Mouse (Mus musculus): ENCODE data around the gene Heatr9. TPM values are rescaled to one million over a fixed set of nuclear protein-coding genes. Genes with fewer than 3 reads are reported as not detected.

The Heatr9 gene
- total and polyA plus RNA-seq, 3 experiments = not detected

- no peak overlapping the region for H3K4me2 ChIP-seq (ENCODE audit: insufficient read depth, low read depth, poor library complexity, severe bottlenecking)
- H3K9me3 ChIP-seq (replicated peaks; ENCODE audit: low read length) = no peaks in the 10 kb centered on the region
- in situ Hi-C loops (cut with MboI; ENCODE audit: low pct_ligation_motif_present, low pct_unique_long_range_greater_than_20kb, low sequenced_read_pairs) (loop anchor here (5.0 to 25.0 kb wide), 3 partner anchors 70 to 375 kb away; partner anchors contain the start of genes Ddx52 and Wfdc21), dilution Hi-C loops (cut with MboI; ENCODE audit: extremely low pct_ligation_motif_present, extremely low pct_unique_long_range_greater_than_20kb, low sequenced_read_pairs) (no loop called here)
- H3K27ac ChIP-seq (ENCODE audit: insufficient read depth, low read depth) = no peak overlapping the region
- H3K9ac ChIP-seq (ENCODE audit: insufficient read depth, low read depth) = no peak overlapping the region
- no peak overlapping the region for H3K4me3 ChIP-seq (replicated peaks in 1 of 3; ENCODE audit: low read depth in 2 of 3, low read length in 2 of 3, poor library complexity in 1 of 3)
- no peaks in the 10 kb centered on the region for H3K36me3 ChIP-seq (replicated peaks in 1 of 2; ENCODE audit: control insufficient read depth in 1 of 2, insufficient read depth in 1 of 2, low read length in 1 of 2)
- DNase-seq (ENCODE audit: extremely low read depth) = no peak
- peaks cover 3% of the 10 kb centered on the region for H3K27me3 ChIP-seq (replicated peaks)
- no peak for TF ChIP-seq TCF12 (IDR thresholded peaks at IDR 0.05; ENCODE audit: low read depth, low read length)
- no peak for TF ChIP-seq UBTF (IDR thresholded peaks at IDR 0.05; ENCODE audit: low read depth, low read length)
- no peak for TF ChIP-seq POLR2A (IDR thresholded peaks at IDR 0.05; ENCODE audit: low read depth, low read length)
- TF ChIP-seq RCOR1 (conservative IDR thresholded peaks at IDR 0.05; ENCODE audit: low read depth, low read length) = no peak
- no peak for TF ChIP-seq MEF2A (IDR thresholded peaks at IDR 0.05; ENCODE audit: borderline replicate concordance, low read depth, low read length)
- H3K79me2 ChIP-seq (replicated peaks; ENCODE audit: control insufficient read depth, extremely low read depth, insufficient read depth, poor library complexity, severe bottlenecking) = no peaks in the 10 kb centered on the region
- peaks cover 2 to 28% of the 10 kb centered on the region in 2 experiments; a peak in 3 of 4 replicates for H3K4me1 ChIP-seq (ENCODE audit: control insufficient read depth in 1 of 2, insufficient read depth in 2 of 2)
Measured at GRCm38 (mm10) chr11:83562311-83562887, 40.4 kb upstream of the Heatr9 start.

- H3K4me2 ChIP-seq (ENCODE audit: insufficient read depth, low read depth, poor library complexity, severe bottlenecking) = no peak overlapping the region
- no peak overlapping the region for H3K4me3 ChIP-seq (replicated peaks in 1 of 3; ENCODE audit: low read depth in 2 of 3, low read length in 2 of 3, poor library complexity in 1 of 3)
- H3K27ac ChIP-seq (ENCODE audit: insufficient read depth, low read depth) = no peak overlapping the region
- in situ Hi-C loops (cut with MboI; ENCODE audit: low pct_ligation_motif_present, low pct_unique_long_range_greater_than_20kb, low sequenced_read_pairs) = loop anchor here (5.0 to 25.0 kb wide), 3 partner anchors 72 to 377 kb away; partner anchors contain the start of genes Ddx52 and Wfdc21
- H3K79me2 ChIP-seq (replicated peaks; ENCODE audit: control insufficient read depth, extremely low read depth, insufficient read depth, poor library complexity, severe bottlenecking) = no peaks in the 10 kb centered on the region
- H3K9ac ChIP-seq (ENCODE audit: insufficient read depth, low read depth) = no peak overlapping the region
- H3K4me1 ChIP-seq (ENCODE audit: control insufficient read depth in 1 of 2, insufficient read depth in 2 of 2) = peaks cover 17 to 43% of the 10 kb centered on the region in 2 experiments
- TF ChIP-seq NRF1 (IDR thresholded peaks at IDR 0.05; ENCODE audit: low read depth, low read length) (no peak), ZNF384 (IDR thresholded peaks at IDR 0.05; ENCODE audit: low read depth, low read length) (no peak), RAD21 (IDR thresholded peaks at IDR 0.05; ENCODE audit: low read depth, low read length) (no peak), MYC (IDR thresholded peaks at IDR 0.05; ENCODE audit: low read depth, low read length) (no peak), CTCF (conservative IDR thresholded peaks at IDR 0.05 in 1 of 2, IDR thresholded peaks at IDR 0.05 in 1 of 2; ENCODE audit: low read depth in 2 of 2, low read length in 2 of 2) (no peak), BHLHE40 (IDR thresholded peaks at IDR 0.05; ENCODE audit: low read depth, low read length) (no peak), ELF1 (IDR thresholded peaks at IDR 0.05; ENCODE audit: low read depth, low read length) (no peak), SIN3A (IDR thresholded peaks at IDR 0.05; ENCODE audit: low read length) (no peak), JUN (IDR thresholded peaks at IDR 0.05; ENCODE audit: insufficient read depth, low read depth, low read length) (no peak), GABPA (IDR thresholded peaks at IDR 0.05; ENCODE audit: insufficient replicate concordance, low read depth, low read length) (no peak), NELFE (IDR thresholded peaks at IDR 0.05; ENCODE audit: low read depth, low read length) (no peak), CHD2 (IDR thresholded peaks at IDR 0.05; ENCODE audit: low read length) (no peak), USF2 (conservative IDR thresholded peaks at IDR 0.05; ENCODE audit: low read depth, low read length) (no peak)
- no peak for DNase-seq (ENCODE audit: extremely low read depth)
- dilution Hi-C loops (cut with MboI; ENCODE audit: extremely low pct_ligation_motif_present, extremely low pct_unique_long_range_greater_than_20kb, low sequenced_read_pairs) = no loop called here
- H3K36me3 ChIP-seq (replicated peaks in 1 of 2; ENCODE audit: control insufficient read depth in 1 of 2, insufficient read depth in 1 of 2, low read length in 1 of 2) = no peaks in the 10 kb centered on the region
- peaks cover 3% of the 10 kb centered on the region for H3K27me3 ChIP-seq (replicated peaks)
- no peaks in the 10 kb centered on the region for H3K9me3 ChIP-seq (replicated peaks; ENCODE audit: low read length)
Measured at GRCm38 (mm10) chr11:83560405-83560804, 38.4 kb upstream of the Heatr9 start.

Measured in CH12.LX (cell line).